Mouse (Mus musculus): Measurements from ENCODE around the gene Bdh2. TPM values are rescaled to one million over a fixed set of nuclear protein-coding genes. Genes with fewer than 3 reads are reported as not detected.
A peak's percentile ranks its signal among the peaks of the same experiment; 100 is the strongest.

The Bdh2 gene
- polyA plus RNA-seq, 1 experiment from 2014 or later: 8.8 TPM

GRCm38 (mm10) chr3:135268616-135269015 lies 12.4 kb upstream of the Bdh2 start:
- Histone ChIP-seq H3K9me3 (ENCODE audit: control insufficient read depth, low read length) (no peaks in the 10 kb centered on the region), H3K4me3 (ENCODE audit: low read length) (no peak overlapping the region), H3K27ac (ENCODE audit: low read length) (no peak overlapping the region), H3K4me1 (ENCODE audit: control insufficient read depth, insufficient read depth, low read length) (no peaks in the 10 kb centered on the region), H3K36me3 (ENCODE audit: control insufficient read depth, insufficient read depth, low read length) (peaks cover 9% of the 10 kb centered on the region), H3K27me3 (replicated peaks; ENCODE audit: control insufficient read depth, insufficient read depth, low read length) (no peaks in the 10 kb centered on the region), H3K4me2 (ENCODE audit: low read depth, low read length) (no peak overlapping the region), H3K9ac (ENCODE audit: low read depth, low read length) (no peak overlapping the region)
- ATAC-seq: no peak
- WGBS: 88% methylated on average over 5 of the region's 5 CpGs

- Histone ChIP-seq H3K9me3 (ENCODE audit: control insufficient read depth, low read length) (no peaks in the 10 kb centered on the region), H3K27me3 (replicated peaks; ENCODE audit: control insufficient read depth, insufficient read depth, low read length) (no peaks in the 10 kb centered on the region), H3K4me1 (ENCODE audit: control insufficient read depth, insufficient read depth, low read length) (no peaks in the 10 kb centered on the region), H3K4me2 (ENCODE audit: low read depth, low read length) (no peak overlapping the region), H3K4me3 (ENCODE audit: low read length) (no peak overlapping the region), H3K27ac (ENCODE audit: low read length) (no peak overlapping the region), H3K36me3 (ENCODE audit: control insufficient read depth, insufficient read depth, low read length) (peaks cover 9% of the 10 kb centered on the region), H3K9ac (ENCODE audit: low read depth, low read length) (no peak overlapping the region)
- ATAC-seq: no peak
- WGBS: 74% methylated on average over 10 of the region's 10 CpGs
These were observed 11.5 kb upstream of the Bdh2 start for GRCm38 (mm10) chr3:135269391-135269990.

GRCm38 (mm10) chr3:135272627-135273026 lies 8.4 kb upstream of the Bdh2 start:
- H3K4me1 ChIP-seq (ENCODE audit: control insufficient read depth, insufficient read depth, low read length): no peaks in the 10 kb centered on the region
- no peak overlapping the region for H3K4me2 ChIP-seq (ENCODE audit: low read depth, low read length)
- no peak overlapping the region for H3K4me3 ChIP-seq (ENCODE audit: low read length)
- H3K27me3 ChIP-seq (replicated peaks; ENCODE audit: control insufficient read depth, insufficient read depth, low read length): no peaks in the 10 kb centered on the region
- no peak overlapping the region for H3K27ac ChIP-seq (ENCODE audit: low read length)
- peaks cover 9% of the 10 kb centered on the region for H3K36me3 ChIP-seq (ENCODE audit: control insufficient read depth, insufficient read depth, low read length)
- 70% methylated on average over 12 of the region's 12 CpGs for WGBS
- H3K9ac ChIP-seq (ENCODE audit: low read depth, low read length): no peak overlapping the region
- ATAC-seq: no peak
- no peaks in the 10 kb centered on the region for H3K9me3 ChIP-seq (ENCODE audit: control insufficient read depth, low read length)

- Histone ChIP-seq H3K27me3 (replicated peaks; ENCODE audit: control insufficient read depth, insufficient read depth, low read length) (no peaks in the 10 kb centered on the region), H3K36me3 (ENCODE audit: control insufficient read depth, insufficient read depth, low read length) (peaks cover 9% of the 10 kb centered on the region)
- WGBS: 88% methylated on average over 13 of the region's 13 CpGs
These were observed 8.0 kb upstream of the Bdh2 start for GRCm38 (mm10) chr3:135273047-135273446.

GRCm38 (mm10) chr3:135280160-135280559 lies 861 bp upstream of the Bdh2 start:
- Histone ChIP-seq H3K4me2 (ENCODE audit: low read depth, low read length) (no peak overlapping the region), H3K9ac (ENCODE audit: low read depth, low read length) (0 out of 2 replicates have a peak overlapping the region, but pooled peaks have one; percentile 18), H3K36me3 (ENCODE audit: control insufficient read depth, insufficient read depth, low read length) (no peaks in the 10 kb centered on the region), H3K27ac (ENCODE audit: low read length) (no peak overlapping the region), H3K4me1 (ENCODE audit: control insufficient read depth, insufficient read depth, low read length) (no peaks in the 10 kb centered on the region), H3K9me3 (ENCODE audit: control insufficient read depth, low read length) (no peaks in the 10 kb centered on the region), H3K4me3 (ENCODE audit: low read length) (no peak overlapping the region), H3K27me3 (replicated peaks; ENCODE audit: control insufficient read depth, insufficient read depth, low read length) (no peaks in the 10 kb centered on the region)
- peak; percentile 12; the same call in 1 of the 2 replicates for ATAC-seq
- WGBS: 74% methylated on average over 4 of the region's 4 CpGs

More at GRCm38 (mm10) chr3:135273047-135273446, 8.0 kb upstream of the Bdh2 start:
- Histone ChIP-seq H3K9ac (ENCODE audit: low read depth, low read length) (no peak overlapping the region), H3K4me1 (ENCODE audit: control insufficient read depth, insufficient read depth, low read length) (no peaks in the 10 kb centered on the region), H3K27ac (ENCODE audit: low read length) (no peak overlapping the region), H3K4me3 (ENCODE audit: low read length) (no peak overlapping the region), H3K4me2 (ENCODE audit: low read depth, low read length) (no peak overlapping the region), H3K9me3 (ENCODE audit: control insufficient read depth, low read length) (no peaks in the 10 kb centered on the region)
- no peak for ATAC-seq

- H3K27me3 ChIP-seq (replicated peaks; ENCODE audit: control insufficient read depth, insufficient read depth, low read length): no peaks in the 10 kb centered on the region
- no peak overlapping the region for H3K27ac ChIP-seq (ENCODE audit: low read length)
- H3K4me1 ChIP-seq (ENCODE audit: control insufficient read depth, insufficient read depth, low read length): no peaks in the 10 kb centered on the region
- 70% methylated on average over 8 of the region's 8 CpGs for WGBS
- H3K4me3 ChIP-seq (ENCODE audit: low read length): no peak overlapping the region
- no peak overlapping the region for H3K4me2 ChIP-seq (ENCODE audit: low read depth, low read length)
- no peaks in the 10 kb centered on the region for H3K36me3 ChIP-seq (ENCODE audit: control insufficient read depth, insufficient read depth, low read length)
- no peak overlapping the region for H3K9ac ChIP-seq (ENCODE audit: low read depth, low read length)
- ATAC-seq: no peak
- no peaks in the 10 kb centered on the region for H3K9me3 ChIP-seq (ENCODE audit: control insufficient read depth, low read length)
These were observed 680 bp downstream of the Bdh2 start for GRCm38 (mm10) chr3:135281701-135282100.

GRCm38 (mm10) chr3:135285256-135285655 lies 4.2 kb downstream of the Bdh2 start:
- no peak for ATAC-seq
- Histone ChIP-seq H3K9ac (ENCODE audit: low read depth, low read length) (no peak overlapping the region), H3K27ac (ENCODE audit: low read length) (no peak overlapping the region), H3K4me2 (ENCODE audit: low read depth, low read length) (no peak overlapping the region), H3K4me1 (ENCODE audit: control insufficient read depth, insufficient read depth, low read length) (no peaks in the 10 kb centered on the region), H3K36me3 (ENCODE audit: control insufficient read depth, insufficient read depth, low read length) (no peaks in the 10 kb centered on the region), H3K9me3 (ENCODE audit: control insufficient read depth, low read length) (no peaks in the 10 kb centered on the region), H3K27me3 (replicated peaks; ENCODE audit: control insufficient read depth, insufficient read depth, low read length) (no peaks in the 10 kb centered on the region), H3K4me3 (ENCODE audit: low read length) (no peak overlapping the region)
- 86% methylated on average over 11 of the region's 11 CpGs for WGBS

- H3K4me1 ChIP-seq (ENCODE audit: control insufficient read depth, insufficient read depth, low read length): no peaks in the 10 kb centered on the region
- 64% methylated on average over 3 of the region's 3 CpGs for WGBS
- no peaks in the 10 kb centered on the region for H3K9me3 ChIP-seq (ENCODE audit: control insufficient read depth, low read length)
- no peak overlapping the region for H3K4me2 ChIP-seq (ENCODE audit: low read depth, low read length)
- ATAC-seq: no peak
- H3K4me3 ChIP-seq (ENCODE audit: low read length): no peak overlapping the region
- no peak overlapping the region for H3K27ac ChIP-seq (ENCODE audit: low read length)
- H3K27me3 ChIP-seq (replicated peaks; ENCODE audit: control insufficient read depth, insufficient read depth, low read length): no peaks in the 10 kb centered on the region
- H3K9ac ChIP-seq (ENCODE audit: low read depth, low read length): no peak overlapping the region
- H3K36me3 ChIP-seq (ENCODE audit: control insufficient read depth, insufficient read depth, low read length): no peaks in the 10 kb centered on the region
These were observed 4.8 kb downstream of the Bdh2 start for GRCm38 (mm10) chr3:135285807-135286206.

- Histone ChIP-seq H3K9me3 (ENCODE audit: control insufficient read depth, low read length) (no peaks in the 10 kb centered on the region), H3K4me2 (ENCODE audit: low read depth, low read length) (no peak overlapping the region), H3K36me3 (ENCODE audit: control insufficient read depth, insufficient read depth, low read length) (no peaks in the 10 kb centered on the region), H3K27me3 (replicated peaks; ENCODE audit: control insufficient read depth, insufficient read depth, low read length) (no peaks in the 10 kb centered on the region), H3K27ac (ENCODE audit: low read length) (peak overlapping the region; percentile 56), H3K9ac (ENCODE audit: low read depth, low read length) (no peak overlapping the region), H3K4me3 (ENCODE audit: low read length) (no peak overlapping the region), H3K4me1 (ENCODE audit: control insufficient read depth, insufficient read depth, low read length) (no peaks in the 10 kb centered on the region)
- WGBS: 63% methylated on average over 8 of the region's 8 CpGs
- ATAC-seq: peak; percentile 88
These were observed 7.2 kb downstream of the Bdh2 start for GRCm38 (mm10) chr3:135288138-135288750.

Measured in intestine, embryonic 16.5 days (tissue).